Mouse (Mus musculus): ENCODE data around the gene Zfp13.

Zfp13 gene

GRCm38 (mm10) chr17:23587253-23587652 lies 12.0 kb downstream of the Zfp13 start:
- DNase-seq: no peak

DNA sequence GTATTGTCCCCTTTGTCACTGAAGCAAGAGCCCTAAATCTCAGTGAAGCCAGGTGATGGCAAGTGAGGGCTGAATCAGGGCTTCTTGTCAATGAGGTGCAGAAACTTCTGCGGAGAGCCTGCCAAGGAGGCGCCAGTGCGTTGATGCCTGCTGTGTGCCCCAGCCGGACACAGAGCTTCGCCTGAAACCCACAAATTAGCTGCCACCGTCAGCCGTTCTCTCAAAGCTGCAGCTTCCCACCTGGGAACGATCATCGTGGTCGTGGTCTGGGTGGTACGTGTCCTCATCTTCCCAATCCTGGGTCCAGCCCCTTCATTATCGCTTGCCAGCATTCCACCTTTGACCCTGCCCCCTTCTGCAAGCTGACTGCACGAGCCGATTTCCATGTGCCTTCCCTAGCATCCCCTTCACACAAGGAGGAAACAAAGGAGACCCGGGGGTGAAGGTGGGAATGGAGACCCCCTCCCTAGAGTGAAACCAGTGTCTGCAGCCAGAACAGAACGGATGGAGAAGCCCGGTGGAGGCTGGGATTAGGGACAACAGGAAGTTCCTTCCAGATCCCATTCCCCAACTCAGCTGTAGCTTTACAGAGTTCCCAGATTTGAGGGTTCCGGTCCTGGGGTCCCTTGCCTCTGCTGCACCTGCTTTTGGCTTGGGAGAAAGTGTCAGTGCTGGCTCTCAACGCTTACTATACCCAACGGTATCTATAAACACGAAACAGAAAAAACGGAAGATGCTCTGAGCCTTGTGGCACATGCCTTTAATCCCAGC lies 13.4 kb downstream of the Zfp13 start:
- DNase-seq: peak; percentile 38 to 44

GRCm38 (mm10) chr17:23584786-23585185 lies 14.5 kb downstream of the Zfp13 start:
- no peak for DNase-seq

- no peak for DNase-seq
These were observed 23.2 kb downstream of the Zfp13 start for GRCm38 (mm10) chr17:23575951-23576552.

GRCm38 (mm10) chr17:23574130-23574529 lies 25.2 kb downstream of the Zfp13 start:
- no peak for DNase-seq

DNA sequence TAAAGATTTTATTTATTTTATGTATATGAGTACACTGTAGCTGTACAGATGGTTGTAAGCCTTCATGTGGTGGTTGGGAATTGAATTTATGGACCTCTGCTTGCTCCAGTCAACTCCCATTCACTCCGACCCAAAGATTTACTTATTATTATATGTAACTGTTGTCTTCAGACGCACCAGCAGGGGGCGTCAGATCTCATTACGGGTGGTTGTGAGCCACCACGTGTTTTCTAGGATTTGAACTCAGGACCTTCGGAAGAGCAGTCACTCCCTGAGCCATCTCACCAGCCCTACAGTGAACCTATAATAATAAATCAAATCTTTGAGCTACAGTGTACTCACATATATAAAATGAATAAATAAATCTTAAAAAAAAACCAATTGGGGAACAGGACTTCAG lies 27.2 kb downstream of the Zfp13 start:
- DNase-seq: no peak

DNA sequence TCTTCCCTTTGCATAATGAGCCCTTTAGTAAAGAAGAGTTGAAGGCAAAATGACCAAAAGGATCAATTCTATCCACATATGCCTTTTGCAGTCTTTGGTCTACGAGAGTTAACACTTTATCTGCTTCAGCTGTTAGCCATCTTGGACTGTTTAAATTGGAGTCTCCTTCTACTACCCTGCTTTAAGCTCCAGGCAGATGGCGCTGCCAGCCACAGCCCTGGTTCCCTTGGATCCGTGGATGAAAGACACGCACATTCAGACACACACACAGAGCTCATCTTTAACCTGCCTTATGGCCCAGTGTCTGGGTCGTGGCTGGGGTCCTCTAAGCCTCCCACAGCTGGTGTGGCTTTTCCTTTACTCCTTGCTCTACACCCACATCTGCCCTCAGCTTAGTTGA lies 28.2 kb downstream of the Zfp13 start:
- DNase-seq: no peak

DNA sequence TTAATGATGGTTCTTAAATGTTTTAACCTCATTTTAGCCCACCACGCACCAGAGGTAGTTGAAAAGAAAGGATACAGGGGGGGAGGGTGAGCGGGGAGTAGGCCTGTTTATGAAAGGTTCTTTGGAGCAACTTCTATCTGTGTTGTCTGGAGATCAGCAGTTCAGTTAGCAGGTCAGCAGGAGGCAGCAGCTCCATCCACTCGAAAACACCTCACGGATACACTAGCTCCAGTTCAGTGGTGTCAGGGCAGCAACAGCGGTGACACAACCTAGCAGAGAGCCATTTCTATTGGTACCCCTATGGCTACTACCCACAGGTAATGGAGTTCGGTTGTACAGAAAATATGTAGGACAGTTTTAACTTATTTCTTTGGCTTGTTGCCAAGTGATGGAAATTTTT lies 29.3 kb downstream of the Zfp13 start:
- peak in 1 of 2 experiments; percentile 56 for DNase-seq

- DNase-seq: no peak
These were observed 30.9 kb downstream of the Zfp13 start for GRCm38 (mm10) chr17:23568370-23568769.

DNA sequence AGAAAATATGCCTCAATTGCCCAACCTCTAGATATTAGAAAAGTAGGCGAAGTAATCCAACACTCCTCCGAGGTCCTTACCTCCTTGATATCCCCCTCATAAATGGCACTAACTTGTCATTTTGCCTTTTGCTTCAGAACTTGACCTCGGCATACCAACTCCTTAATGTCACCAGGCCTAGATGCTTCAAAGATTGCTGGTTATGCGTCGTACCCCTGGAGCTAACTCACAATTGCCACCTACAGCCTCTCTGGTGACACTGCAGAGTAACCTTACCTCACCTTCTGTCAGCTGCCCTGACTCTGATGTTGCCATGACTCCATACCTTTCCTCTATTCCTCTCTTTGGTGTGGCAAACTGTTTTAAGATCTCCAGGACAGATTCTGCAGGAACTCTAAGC lies 32.5 kb downstream of the Zfp13 start:
- no peak for DNase-seq

GRCm38 (mm10) chr17:23564368-23564715 lies 34.9 kb downstream of the Zfp13 start:
- DNase-seq: no peak

DNA sequence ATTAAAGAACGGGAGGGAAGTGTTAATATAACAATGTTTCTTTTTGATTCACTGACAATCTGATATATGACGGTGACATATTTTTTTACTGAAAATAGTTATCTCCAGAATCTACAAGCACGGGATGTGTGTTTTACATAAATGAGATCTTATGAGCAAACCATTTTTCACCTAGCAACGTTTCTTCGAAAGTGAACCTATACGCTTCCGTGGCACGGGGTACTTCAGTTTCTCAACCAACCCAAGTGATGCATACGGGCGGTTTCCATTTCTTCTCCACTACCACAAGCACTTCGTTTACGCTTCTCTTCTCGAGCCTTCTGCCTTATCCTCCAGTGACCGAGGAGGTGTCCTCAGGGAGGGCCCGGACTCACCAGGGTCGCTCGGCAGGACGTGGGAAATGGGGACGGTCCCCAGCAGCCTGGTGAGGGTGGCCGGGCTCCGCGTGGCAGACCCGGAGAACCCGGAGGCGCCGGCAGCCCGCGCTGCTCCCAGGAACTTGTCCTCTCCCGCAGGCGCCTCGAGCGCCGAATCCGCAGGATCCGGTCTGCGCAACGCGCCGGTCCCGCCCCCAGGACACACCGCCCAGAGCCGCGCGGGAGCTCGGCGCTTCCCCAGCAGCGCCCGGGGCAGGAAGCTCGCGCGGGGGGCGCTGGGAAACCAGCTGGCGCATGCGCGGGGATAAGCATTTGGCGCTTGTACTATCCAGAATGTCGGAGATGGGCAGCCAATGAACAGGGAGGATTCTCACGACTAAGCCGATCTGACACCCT lies 35.5 kb downstream of the Zfp13 start, which contains the start of gene Zfp213:
Zfp213 (minus strand) TSS at position 644 of the 773 bp plus-strand sequence.
- DNase-seq: peak; percentile 94 to 95

- peak in 1 of 2 experiments; percentile 39 for DNase-seq
These were observed 39.5 kb downstream of the Zfp13 start for GRCm38 (mm10) chr17:23559767-23560166.

- DNase-seq: no peak
These were observed 43.9 kb downstream of the Zfp13 start for GRCm38 (mm10) chr17:23555243-23555916.

DNA sequence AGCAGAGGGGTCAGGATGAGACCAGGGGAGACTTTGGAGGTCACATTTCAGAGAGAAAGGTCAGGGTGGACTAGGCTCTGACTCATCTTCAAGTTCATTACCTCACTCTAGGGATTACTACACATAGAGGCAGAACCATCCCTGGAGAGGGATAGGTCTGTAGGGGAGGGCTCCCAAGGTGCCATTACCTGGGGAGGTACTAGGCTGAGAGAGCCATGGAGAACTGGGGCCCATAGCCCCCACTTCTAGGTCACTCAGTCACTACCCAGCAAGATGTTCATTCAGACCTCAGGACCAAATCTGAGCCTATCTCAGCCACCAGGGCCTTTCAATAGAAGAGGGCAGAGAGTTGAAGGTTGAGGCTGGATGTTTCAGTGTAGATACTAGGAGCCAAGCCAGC lies 45.0 kb downstream of the Zfp13 start:
- no peak for DNase-seq

- no peak for DNase-seq
These were observed 45.6 kb downstream of the Zfp13 start for GRCm38 (mm10) chr17:23553634-23554120.

- no peak for DNase-seq
These were observed 46.2 kb downstream of the Zfp13 start for GRCm38 (mm10) chr17:23552896-23553633.

- DNase-seq: no peak
These were observed 47.3 kb downstream of the Zfp13 start for GRCm38 (mm10) chr17:23551963-23552362.

DNA sequence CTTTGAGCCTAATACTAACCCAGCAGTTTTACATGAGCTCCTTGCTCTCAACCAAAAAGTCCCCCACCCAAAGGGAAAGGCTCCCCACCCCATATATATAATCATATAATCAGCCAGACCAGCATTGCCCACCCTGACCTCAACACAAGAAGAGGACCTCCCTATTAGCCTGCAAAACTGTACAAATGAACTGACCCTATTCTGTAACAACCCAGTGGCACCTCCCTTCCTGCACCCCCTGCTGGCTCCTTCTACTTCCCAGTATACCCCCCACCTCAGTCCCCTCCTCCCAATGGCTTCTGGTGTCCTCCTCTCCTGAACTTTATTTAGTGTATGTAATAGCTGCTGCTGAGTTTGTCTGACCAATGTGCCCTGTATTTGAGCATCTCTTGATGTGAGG lies 47.9 kb downstream of the Zfp13 start:
- DNase-seq: no peak

- no peak for DNase-seq
These were observed 48.4 kb downstream of the Zfp13 start for GRCm38 (mm10) chr17:23550856-23551255.

GRCm38 (mm10) chr17:23550188-23550791 lies 49.0 kb downstream of the Zfp13 start:
- peak; percentile 88 to 92 for DNase-seq

DNA sequence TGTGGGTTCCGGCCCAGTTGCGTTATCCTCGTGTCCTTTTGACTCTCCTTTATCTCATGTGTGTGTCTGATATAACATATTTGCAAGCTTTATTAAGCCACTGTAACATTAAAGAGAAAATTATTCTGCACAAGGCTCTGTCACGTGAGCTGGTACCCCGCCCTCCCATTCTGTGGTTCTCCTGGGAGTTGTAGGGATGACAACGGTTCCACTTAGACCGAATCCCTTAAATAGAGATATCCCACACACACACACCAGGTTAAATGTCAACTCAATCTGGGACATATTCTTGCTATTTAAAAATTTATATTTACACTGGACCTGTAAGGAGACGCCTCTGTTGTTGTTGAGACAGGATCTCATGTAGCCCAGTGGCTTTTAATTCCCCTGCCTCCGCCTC lies 49.8 kb downstream of the Zfp13 start:
- no peak for DNase-seq

Data from kidney, adult 8-10 months (tissue).